Mouse (Mus musculus) heart, adult 9 months (tissue): ENCODE results near the gene Pum1.

ENCODE experiments used
- DNase-seq, 2 experiments: peaks; one replicate each; pipeline ENCODE4 v3.0.0; 2022; ENCODE audit warnings: low spot score in 2 of 2

The Pum1 gene

GRCm38 (mm10) chr4:130722607-130723006 lies 59.5 kb downstream of the Pum1 start:
- DNase-seq = no peak

DNA sequence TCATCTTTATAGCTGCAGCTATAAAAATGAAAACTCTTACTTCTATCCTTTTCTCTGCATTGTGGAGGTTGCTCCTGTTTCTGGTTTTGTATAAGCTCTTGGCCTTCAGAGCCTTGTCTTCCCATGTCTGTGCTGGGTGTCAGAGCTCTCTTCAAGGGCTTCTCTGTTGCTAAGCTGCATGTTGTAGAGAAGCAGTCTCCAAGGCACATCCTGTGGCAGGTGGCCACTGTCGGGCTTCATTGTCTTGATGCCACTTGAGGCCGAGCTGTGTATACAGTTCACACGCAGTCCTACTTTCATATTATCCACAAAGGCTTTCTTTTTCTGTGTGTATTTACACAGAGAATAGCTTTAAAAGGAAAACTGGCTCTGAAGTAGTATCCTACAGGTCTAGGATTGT lies 63.0 kb downstream of the Pum1 start:
- DNase-seq = no peak

DNA sequence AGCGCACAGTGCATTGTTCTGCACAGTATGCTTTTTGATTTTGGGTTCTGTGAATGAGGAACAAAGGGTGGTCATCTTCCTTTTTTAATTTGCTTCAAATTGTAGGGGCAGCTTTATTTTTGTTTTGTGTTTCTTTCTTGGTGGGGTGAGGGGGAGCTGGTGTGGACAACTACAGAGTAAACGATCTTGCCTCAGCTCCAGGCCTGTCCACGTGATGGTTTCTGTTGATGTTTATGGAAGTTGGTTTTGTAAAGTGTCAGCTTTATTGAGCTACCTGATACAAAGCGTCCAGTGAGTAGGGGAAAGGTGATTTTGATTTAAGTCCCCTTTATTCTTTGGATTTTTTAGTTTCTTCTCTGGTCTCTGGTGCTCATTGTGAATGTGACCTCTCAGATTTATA lies 72.8 kb downstream of the Pum1 start:
- DNase-seq = no peak

DNA sequence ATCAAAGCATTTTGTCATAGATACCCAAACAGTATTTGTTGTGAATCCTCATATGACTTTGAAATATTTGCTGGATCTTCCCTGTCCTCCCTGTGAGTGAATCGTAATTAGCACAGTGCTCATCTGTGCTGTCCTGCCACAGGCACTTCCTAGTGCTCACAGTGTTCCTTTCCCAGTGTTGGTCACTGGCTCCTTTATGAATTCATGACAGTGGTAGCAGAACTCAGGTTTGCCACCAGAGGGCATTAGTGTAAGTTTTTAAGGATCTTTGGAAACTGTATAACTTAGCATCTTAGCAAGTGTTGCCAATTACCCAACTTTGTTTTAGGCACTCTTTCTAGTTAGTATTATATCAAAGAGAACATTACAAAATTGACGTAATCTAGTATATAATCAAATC lies 75.4 kb downstream of the Pum1 start:
- peak in 1 of 2 experiments; percentile 49 for DNase-seq

GRCm38 (mm10) chr4:130744058-130744457 lies 80.9 kb downstream of the Pum1 start:
- DNase-seq = no peak

GRCm38 (mm10) chr4:130745561-130746306 lies 82.6 kb downstream of the Pum1 start:
- peak; percentile 9 to 44 for DNase-seq

GRCm38 (mm10) chr4:130749566-130749965 lies 86.4 kb downstream of the Pum1 start:
- DNase-seq = no peak

DNA sequence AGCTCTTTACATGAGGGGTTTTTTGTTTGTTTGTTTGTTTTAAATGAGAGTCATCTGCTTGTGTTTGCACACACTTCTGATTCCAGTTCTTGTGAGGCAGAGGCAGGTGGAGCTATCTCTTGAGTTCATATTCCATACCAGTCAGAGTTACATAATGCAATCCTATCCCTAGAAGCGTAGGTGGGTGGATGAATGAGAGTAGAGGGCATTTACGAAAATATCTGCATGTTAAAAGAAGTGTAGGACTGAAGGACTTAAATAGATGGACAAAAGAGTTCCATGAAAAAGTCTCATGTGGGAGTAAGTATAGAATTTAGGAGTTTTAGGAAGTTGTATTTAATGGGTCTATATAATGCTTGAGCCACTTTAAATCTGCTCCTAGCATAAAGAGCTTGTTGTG lies 88.8 kb downstream of the Pum1 start:
- no peak for DNase-seq

- no peak for DNase-seq
These were observed 89.5 kb downstream of the Pum1 start for GRCm38 (mm10) chr4:130752591-130752990.

DNA sequence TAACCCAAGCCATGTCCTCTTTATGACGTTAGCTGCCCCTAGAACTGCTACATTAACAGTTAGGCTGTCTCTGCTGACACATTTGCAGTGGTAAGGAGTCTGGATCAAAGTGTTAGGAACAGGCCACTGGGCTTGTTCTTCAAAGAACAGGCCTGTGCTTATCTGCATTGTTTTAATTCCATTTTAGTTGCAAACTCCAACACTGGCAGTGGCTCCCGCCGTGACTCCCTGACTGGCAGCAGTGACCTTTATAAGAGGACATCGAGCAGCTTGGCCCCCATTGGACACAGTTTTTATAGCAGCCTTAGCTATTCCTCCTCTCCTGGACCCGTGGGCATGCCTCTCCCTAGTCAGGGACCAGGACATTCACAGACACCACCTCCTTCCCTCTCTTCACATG lies 90.6 kb downstream of the Pum1 start:
- DNase-seq = peak; percentile 68 to 73

GRCm38 (mm10) chr4:130754776-130755175 lies 91.7 kb downstream of the Pum1 start:
- no peak for DNase-seq

DNA sequence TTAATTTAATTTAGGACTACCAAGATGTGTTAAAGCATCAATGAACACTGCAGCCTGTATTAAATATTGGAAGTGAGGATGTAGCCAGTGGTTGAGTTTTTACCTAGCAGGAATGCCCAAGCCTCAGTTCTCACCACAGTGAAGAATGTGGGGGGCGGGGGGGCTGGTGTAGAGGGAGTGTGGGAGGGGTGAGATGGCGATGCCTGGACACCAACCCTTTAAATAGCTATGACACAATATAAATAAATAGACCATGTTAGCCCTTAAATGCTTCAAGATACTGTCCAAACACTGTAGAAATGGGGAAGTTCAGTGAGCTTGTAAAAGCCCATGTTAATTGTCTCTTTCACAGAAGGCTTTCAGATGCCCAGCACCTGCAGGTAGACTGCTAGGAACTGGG lies 96.8 kb downstream of the Pum1 start:
- DNase-seq = no peak

DNA sequence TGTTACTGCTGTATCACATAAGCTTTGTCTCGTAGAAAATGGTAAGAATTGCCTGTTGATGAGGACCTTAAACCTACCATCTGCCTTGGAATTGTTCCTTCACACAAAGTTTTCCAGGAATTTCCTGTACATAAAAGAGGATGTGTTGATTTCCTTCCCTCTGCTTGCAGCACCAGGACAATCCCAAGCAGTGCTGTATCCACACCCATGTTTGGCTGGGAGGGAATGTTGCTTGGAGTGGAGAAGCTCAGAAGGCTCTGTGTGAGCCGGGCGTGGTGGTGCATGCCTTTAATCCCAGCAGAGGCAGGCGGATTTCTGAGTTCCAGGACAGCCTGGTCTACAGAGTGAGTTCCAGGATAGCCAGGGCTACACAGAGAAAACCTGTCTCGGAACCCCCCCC lies 98.7 kb downstream of the Pum1 start:
- peak in 1 of 2 experiments; percentile 28 for DNase-seq

DNA sequence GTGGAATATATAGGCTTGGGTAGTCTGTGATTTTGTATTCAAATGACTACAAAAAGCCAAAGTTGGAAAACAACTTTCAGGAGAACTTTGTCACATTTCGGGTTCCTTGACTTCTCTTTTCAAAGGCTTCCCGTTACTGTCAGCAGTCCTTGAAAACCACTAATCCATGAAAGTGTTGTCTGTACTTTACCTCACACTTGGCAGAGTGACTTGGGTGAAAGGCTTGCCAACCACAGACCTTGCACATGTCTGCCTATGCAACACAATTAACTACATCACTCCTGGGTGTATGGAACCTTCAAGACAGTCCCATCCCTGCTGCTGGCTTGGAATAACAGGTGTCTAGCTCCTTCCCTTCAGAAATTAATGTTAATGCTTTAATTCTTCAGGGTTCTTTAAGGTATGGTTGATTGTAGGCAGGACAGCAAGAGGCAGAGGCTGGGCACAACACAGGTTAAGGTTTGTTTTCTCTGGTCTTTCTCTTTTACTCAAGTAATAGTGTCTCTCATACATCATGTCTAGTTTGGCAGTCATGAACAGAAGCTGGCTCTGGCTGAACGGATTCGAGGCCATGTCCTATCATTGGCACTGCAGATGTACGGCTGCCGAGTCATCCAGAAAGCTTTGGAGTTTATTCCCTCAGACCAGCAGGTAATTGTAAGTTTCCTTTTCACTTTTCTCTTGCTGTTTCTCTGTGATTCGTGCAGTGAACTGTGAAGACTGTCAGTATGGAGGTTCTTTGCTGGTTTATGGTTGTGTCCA lies 102.5 kb downstream of the Pum1 start:
- no peak for DNase-seq

DNA sequence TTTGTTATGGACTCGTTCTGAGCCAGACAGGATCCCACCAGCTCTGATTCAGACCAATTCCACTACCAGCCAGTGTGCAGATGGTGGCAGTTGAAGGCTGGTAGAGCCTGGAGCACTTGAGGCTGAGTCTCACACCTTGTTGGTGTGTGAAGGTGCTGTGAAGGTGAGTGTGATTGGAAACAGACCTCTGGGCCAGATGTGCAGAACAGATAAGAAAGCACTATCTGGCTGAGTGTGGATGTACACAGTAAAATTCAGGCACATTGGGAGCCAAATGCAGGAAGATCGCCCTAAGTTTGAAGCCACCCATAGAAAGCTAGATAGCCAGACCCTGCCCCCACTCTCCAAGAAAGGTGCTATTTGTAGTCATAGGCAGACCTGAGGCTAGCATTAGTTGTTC lies 103.3 kb downstream of the Pum1 start:
- DNase-seq = no peak

DNA sequence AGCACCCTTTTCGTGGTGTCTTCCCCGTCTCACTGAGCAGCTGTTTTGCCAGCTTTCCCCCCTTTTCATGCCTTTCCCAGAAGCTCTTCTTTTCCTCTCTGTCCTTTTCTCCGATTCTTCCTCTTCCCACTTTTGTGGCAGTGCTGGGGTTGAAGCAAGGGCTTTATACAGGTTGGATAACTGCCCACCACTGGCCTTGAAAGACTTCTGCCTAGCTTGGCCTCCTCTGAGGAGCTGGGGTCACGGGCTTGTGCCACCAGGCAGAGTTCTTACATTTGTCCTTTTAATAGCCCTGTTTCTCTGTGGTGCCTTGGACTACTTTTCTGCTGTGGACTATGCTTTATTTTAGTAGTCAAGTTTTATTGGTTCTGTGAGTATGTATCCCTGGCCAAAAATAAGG lies 103.8 kb downstream of the Pum1 start:
- no peak for DNase-seq

- no peak for DNase-seq
These were observed 110.8 kb downstream of the Pum1 start for GRCm38 (mm10) chr4:130773899-130774298.

DNA sequence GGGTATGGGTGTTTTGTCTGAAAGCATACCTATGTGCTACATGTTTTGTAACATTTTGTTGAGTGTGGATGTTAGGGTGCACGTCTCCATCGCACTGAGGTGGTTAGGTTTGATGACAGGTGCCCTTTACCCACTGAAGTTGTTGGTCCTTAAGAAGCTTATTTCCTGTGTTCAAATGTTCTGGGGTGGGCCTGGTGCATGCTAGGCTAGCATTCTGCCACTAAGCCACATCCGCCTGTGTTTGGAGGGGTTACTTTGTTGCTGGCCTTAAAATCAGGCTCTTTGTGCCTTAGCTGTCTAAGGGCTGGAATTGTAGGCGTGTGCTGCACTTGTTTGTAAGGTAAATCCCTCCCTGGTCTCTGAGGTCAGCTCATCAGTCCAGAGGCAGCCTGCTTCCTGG lies 111.7 kb downstream of the Pum1 start:
- DNase-seq = no peak

DNA sequence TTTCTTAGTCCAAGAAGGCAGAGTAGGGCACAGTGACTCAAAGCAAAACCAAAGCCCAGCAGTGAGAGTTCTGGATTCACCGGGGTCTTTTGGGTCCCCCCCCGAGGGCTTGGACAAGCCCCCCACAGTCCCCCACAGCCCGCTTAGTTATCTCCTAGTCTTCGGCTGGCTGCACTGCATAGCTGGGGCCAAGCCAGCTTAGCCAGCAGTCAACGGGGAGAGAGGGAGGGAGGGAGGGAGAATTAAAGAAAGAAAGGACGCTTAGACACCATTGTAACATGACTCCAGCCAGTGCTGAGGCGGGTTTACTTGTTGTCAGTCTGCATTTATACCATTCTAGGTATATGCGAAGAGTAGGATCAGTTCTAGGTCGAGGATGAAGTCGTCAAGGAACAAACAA lies 114.5 kb downstream of the Pum1 start:
- DNase-seq = no peak

- no peak for DNase-seq
These were observed 115.9 kb downstream of the Pum1 start for GRCm38 (mm10) chr4:130779037-130779436.

- no peak for DNase-seq
These were observed 119.4 kb downstream of the Pum1 start for GRCm38 (mm10) chr4:130782492-130782891.

DNA sequence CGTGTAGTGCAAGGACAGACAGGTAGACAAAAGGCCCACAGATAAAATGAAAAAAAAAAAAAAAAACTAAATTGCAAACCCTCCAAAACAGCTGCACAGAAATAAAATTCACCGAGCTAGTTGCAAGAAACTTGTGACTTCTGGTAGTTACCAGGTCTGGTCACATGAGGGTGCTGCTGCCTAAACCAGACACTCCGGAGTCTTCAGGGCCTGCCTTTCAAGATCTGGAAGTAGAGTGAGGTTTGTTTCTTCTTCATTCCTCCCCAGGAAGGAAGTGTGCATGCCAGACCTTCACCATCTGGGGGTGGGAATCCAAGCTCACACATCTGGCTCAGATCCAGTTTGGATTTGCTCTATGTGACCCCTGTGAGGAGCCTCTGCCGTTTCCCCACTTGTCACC lies 121.6 kb downstream of the Pum1 start:
- DNase-seq = no peak

- no peak for DNase-seq
These were observed 124.4 kb downstream of the Pum1 start for GRCm38 (mm10) chr4:130787530-130787929.
